Mouse (Mus musculus): ENCODE measurements at regions not wholly inside any gene's neighbourhood (a gene's known extent, or its start where the extent isn't known, plus 50 kb on each side); places are given as distances from the start of the nearest gene placed in this dataset.
A peak's percentile ranks its signal among the peaks of the same experiment; 100 is the strongest.
"Not testable (repeated sequence)": the region's sequence is repeated elsewhere in the genome, so short reads cannot be mapped to it uniquely, and the experiment has no call there.

- ATAC-seq (replicated peaks; ENCODE audit: low FRiP score, low TSS enrichment, low read depth); H3K4me2 ChIP-seq (ENCODE audit: low read length); H3K9me3 ChIP-seq (ENCODE audit: control insufficient read depth, low read length); H3K4me3 ChIP-seq (ENCODE audit: low read depth, low read length); H3K36me3 ChIP-seq (ENCODE audit: control insufficient read depth, insufficient read depth, low read length); H3K27ac ChIP-seq (ENCODE audit: low read depth); H3K27me3 ChIP-seq (replicated peaks; ENCODE audit: control insufficient read depth, insufficient read depth, low read length); DNase-seq (ENCODE audit: low spot score); H3K9ac ChIP-seq (ENCODE audit: low read length): not testable (repeated sequence)
- peaks cover 22% of the 10 kb centered on the region for H3K4me1 ChIP-seq (replicated peaks; ENCODE audit: control insufficient read depth, insufficient read depth, low read length)
- 88% methylated on average over 3 of the region's 3 CpGs for WGBS
These were observed 58.4 kb upstream of the Chd2 start for GRCm38 (mm10) chr7:73600003-73600385.

GRCm38 (mm10) chr7:73599354-73600002 lies 57.8 kb upstream of the Chd2 start:
- WGBS: 90% methylated on average over 9 of the region's 9 CpGs
- Histone ChIP-seq H3K4me1 (replicated peaks; ENCODE audit: control insufficient read depth, insufficient read depth, low read length) (peaks cover 22% of the 10 kb centered on the region), H3K27ac (ENCODE audit: low read depth) (no peak overlapping the region), H3K36me3 (ENCODE audit: control insufficient read depth, insufficient read depth, low read length) (no peaks in the 10 kb centered on the region), H3K4me3 (ENCODE audit: low read depth, low read length) (no peak overlapping the region), H3K4me2 (ENCODE audit: low read length) (no peak overlapping the region), H3K9ac (ENCODE audit: low read length) (no peak overlapping the region), H3K9me3 (ENCODE audit: control insufficient read depth, low read length) (0 out of 2 replicates have a peak, but pooled peaks cover 5% of the 10 kb centered on the region), H3K27me3 (replicated peaks; ENCODE audit: control insufficient read depth, insufficient read depth, low read length) (no peaks in the 10 kb centered on the region)
- no peak for DNase-seq (ENCODE audit: low spot score)
- no peak for ATAC-seq (replicated peaks; ENCODE audit: low FRiP score, low TSS enrichment, low read depth)

- 71% methylated on average over 5 of the region's 5 CpGs for WGBS
- DNase-seq (ENCODE audit: low spot score): no peak
These were observed 56.3 kb upstream of the Chd2 start for GRCm38 (mm10) chr7:73597968-73598367.

GRCm38 (mm10) chr7:73596866-73597840 lies 55.5 kb upstream of the Chd2 start:
- Histone ChIP-seq H3K36me3 (ENCODE audit: control insufficient read depth, insufficient read depth, low read length) (no peaks in the 10 kb centered on the region), H3K27me3 (replicated peaks; ENCODE audit: control insufficient read depth, insufficient read depth, low read length) (no peaks in the 10 kb centered on the region), H3K27ac (ENCODE audit: low read depth) (peak overlapping the region; percentile 94), H3K4me2 (ENCODE audit: low read length) (no peak overlapping the region), H3K4me1 (replicated peaks; ENCODE audit: control insufficient read depth, insufficient read depth, low read length) (peaks cover 30% of the 10 kb centered on the region), H3K9ac (ENCODE audit: low read length) (no peak overlapping the region), H3K9me3 (ENCODE audit: control insufficient read depth, low read length) (0 out of 2 replicates have a peak, but pooled peaks cover 5% of the 10 kb centered on the region), H3K4me3 (ENCODE audit: low read depth, low read length) (no peak overlapping the region)
- WGBS: 56% methylated on average over 11 of the region's 11 CpGs
- ATAC-seq (replicated peaks; ENCODE audit: low FRiP score, low TSS enrichment, low read depth) (no peak), DNase-seq (ENCODE audit: low spot score) (no peak)

More at GRCm38 (mm10) chr7:73597968-73598367, 56.3 kb upstream of the Chd2 start:
- H3K36me3 ChIP-seq (ENCODE audit: control insufficient read depth, insufficient read depth, low read length): no peaks in the 10 kb centered on the region
- H3K27me3 ChIP-seq (replicated peaks; ENCODE audit: control insufficient read depth, insufficient read depth, low read length): no peaks in the 10 kb centered on the region
- no peak overlapping the region for H3K9ac ChIP-seq (ENCODE audit: low read length)
- 0 out of 2 replicates have a peak, but pooled peaks cover 5% of the 10 kb centered on the region for H3K9me3 ChIP-seq (ENCODE audit: control insufficient read depth, low read length)
- H3K27ac ChIP-seq (ENCODE audit: low read depth): no peak overlapping the region
- no peak overlapping the region for H3K4me2 ChIP-seq (ENCODE audit: low read length)
- peaks cover 30% of the 10 kb centered on the region for H3K4me1 ChIP-seq (replicated peaks; ENCODE audit: control insufficient read depth, insufficient read depth, low read length)
- ATAC-seq (replicated peaks; ENCODE audit: low FRiP score, low TSS enrichment, low read depth): no peak
- H3K4me3 ChIP-seq (ENCODE audit: low read depth, low read length): no peak overlapping the region

- Histone ChIP-seq H3K4me2 (ENCODE audit: low read length) (peak overlapping the region; percentile 62; the same call in 1 of the 2 replicates), H3K4me3 (ENCODE audit: low read depth, low read length) (no peak overlapping the region), H3K36me3 (ENCODE audit: control insufficient read depth, insufficient read depth, low read length) (no peaks in the 10 kb centered on the region), H3K9me3 (ENCODE audit: control insufficient read depth, low read length) (0 out of 2 replicates have a peak, but pooled peaks cover 5% of the 10 kb centered on the region), H3K27ac (ENCODE audit: low read depth) (peak overlapping the region; percentile 94), H3K4me1 (replicated peaks; ENCODE audit: control insufficient read depth, insufficient read depth, low read length) (peaks cover 30% of the 10 kb centered on the region), H3K9ac (ENCODE audit: low read length) (no peak overlapping the region; the same call in 1 of the 2 replicates), H3K27me3 (replicated peaks; ENCODE audit: control insufficient read depth, insufficient read depth, low read length) (no peaks in the 10 kb centered on the region)
- DNase-seq (ENCODE audit: low spot score): no peak
- ATAC-seq (replicated peaks; ENCODE audit: low FRiP score, low TSS enrichment, low read depth): no peak
- 53% methylated on average over 2 of the region's 2 CpGs for WGBS
These were observed 54.8 kb upstream of the Chd2 start for GRCm38 (mm10) chr7:73596415-73596814.

GRCm38 (mm10) chr7:73595860-73596259 lies 54.2 kb upstream of the Chd2 start:
- no peak; the same call in 1 of the 2 replicates for ATAC-seq (replicated peaks; ENCODE audit: low FRiP score, low TSS enrichment, low read depth)
- 34% methylated on average over 9 of the region's 9 CpGs for WGBS
- H3K4me3 ChIP-seq (ENCODE audit: low read depth, low read length): no peak overlapping the region

GRCm38 (mm10) chr7:73595140-73595825 lies 53.7 kb upstream of the Chd2 start:
- Histone ChIP-seq H3K9ac (ENCODE audit: low read length) (peak overlapping the region; percentile 42), H3K36me3 (ENCODE audit: control insufficient read depth, insufficient read depth, low read length) (no peaks in the 10 kb centered on the region), H3K27me3 (replicated peaks; ENCODE audit: control insufficient read depth, insufficient read depth, low read length) (no peaks in the 10 kb centered on the region), H3K27ac (ENCODE audit: low read depth) (peak overlapping the region; percentile 94), H3K4me2 (ENCODE audit: low read length) (peak overlapping the region; percentile 62), H3K9me3 (ENCODE audit: control insufficient read depth, low read length) (0 out of 2 replicates have a peak, but pooled peaks cover 1% of the 10 kb centered on the region), H3K4me3 (ENCODE audit: low read depth, low read length) (peak overlapping the region; percentile 31), H3K4me1 (replicated peaks; ENCODE audit: control insufficient read depth, insufficient read depth, low read length) (peaks cover 30% of the 10 kb centered on the region)
- 2% methylated on average over 23 of the region's 23 CpGs for WGBS
- DNase-seq (ENCODE audit: low spot score) (peak; percentile 91), ATAC-seq (replicated peaks; ENCODE audit: low FRiP score, low TSS enrichment, low read depth) (peak; percentile 99)

More at GRCm38 (mm10) chr7:73595860-73596259, 54.2 kb upstream of the Chd2 start:
- DNase-seq (ENCODE audit: low spot score): no peak
- peak overlapping the region; percentile 62 for H3K4me2 ChIP-seq (ENCODE audit: low read length)
- no peaks in the 10 kb centered on the region for H3K36me3 ChIP-seq (ENCODE audit: control insufficient read depth, insufficient read depth, low read length)
- H3K27me3 ChIP-seq (replicated peaks; ENCODE audit: control insufficient read depth, insufficient read depth, low read length): no peaks in the 10 kb centered on the region
- H3K4me1 ChIP-seq (replicated peaks; ENCODE audit: control insufficient read depth, insufficient read depth, low read length): peaks cover 30% of the 10 kb centered on the region
- peak overlapping the region; percentile 42 for H3K9ac ChIP-seq (ENCODE audit: low read length)
- H3K27ac ChIP-seq (ENCODE audit: low read depth): peak overlapping the region; percentile 94
- H3K9me3 ChIP-seq (ENCODE audit: control insufficient read depth, low read length): 0 out of 2 replicates have a peak, but pooled peaks cover 5% of the 10 kb centered on the region

GRCm38 (mm10) chr7:73594492-73595139 lies 53.0 kb upstream of the Chd2 start:
- DNase-seq (ENCODE audit: low spot score) (no peak), ATAC-seq (replicated peaks; ENCODE audit: low FRiP score, low TSS enrichment, low read depth) (no peak)
- H3K9me3 ChIP-seq (ENCODE audit: control insufficient read depth, low read length): no peaks in the 10 kb centered on the region
- 2% methylated on average over 14 of the region's 14 CpGs for WGBS
- H3K4me3 ChIP-seq (ENCODE audit: low read depth, low read length): peak overlapping the region; percentile 31
- no peaks in the 10 kb centered on the region for H3K36me3 ChIP-seq (ENCODE audit: control insufficient read depth, insufficient read depth, low read length)
- H3K9ac ChIP-seq (ENCODE audit: low read length): peak overlapping the region; percentile 25
- H3K27me3 ChIP-seq (replicated peaks; ENCODE audit: control insufficient read depth, insufficient read depth, low read length): no peaks in the 10 kb centered on the region
- peak overlapping the region; percentile 94 for H3K27ac ChIP-seq (ENCODE audit: low read depth)
- H3K4me2 ChIP-seq (ENCODE audit: low read length): peak overlapping the region; percentile 62
- H3K4me1 ChIP-seq (replicated peaks; ENCODE audit: control insufficient read depth, insufficient read depth, low read length): peaks cover 33% of the 10 kb centered on the region

Data from intestine, embryonic 14.5 days (tissue).